Mouse (Mus musculus) left cerebral cortex, postnatal 14 days (tissue): ENCODE data around the gene Fto. TPM values are rescaled to one million over a fixed set of nuclear protein-coding genes. Genes with fewer than 3 reads are reported as not detected.

Experiments
- DNase-seq, 2 experiments: peaks; one replicate each; pipeline ENCODE4 v3.0.0; 2021 to 2022; ENCODE audit warnings: low spot score in 2 of 2, mixed read lengths in 1 of 2
- intact Hi-C: fragments of 180-260 bp; cut with DNase I; formaldehyde crosslinking; loops from one replicate; pipeline ENCODE4 v1.15.1; 2025
- total RNA-seq, 2 experiments: library from RNA; stranded (reverse); gene quantifications; 2 replicates each; pipeline ENCODE4 v1.2.3; 2021

Fto gene
- total RNA-seq, 2 experiments from 2014 or later: 120 to 123 TPM

GRCm38 (mm10) chr8:91482511-91482910, 169.2 kb downstream of the Fto start:
- no peak for DNase-seq
- intact Hi-C loops: no loop called here

- intact Hi-C loops: no loop called here
- DNase-seq: no peak
These were observed 173.1 kb downstream of the Fto start for GRCm38 (mm10) chr8:91486394-91486793.

GRCm38 (mm10) chr8:91487456-91487855, 174.1 kb downstream of the Fto start:
- intact Hi-C loops: no loop called here
- DNase-seq: no peak

DNA sequence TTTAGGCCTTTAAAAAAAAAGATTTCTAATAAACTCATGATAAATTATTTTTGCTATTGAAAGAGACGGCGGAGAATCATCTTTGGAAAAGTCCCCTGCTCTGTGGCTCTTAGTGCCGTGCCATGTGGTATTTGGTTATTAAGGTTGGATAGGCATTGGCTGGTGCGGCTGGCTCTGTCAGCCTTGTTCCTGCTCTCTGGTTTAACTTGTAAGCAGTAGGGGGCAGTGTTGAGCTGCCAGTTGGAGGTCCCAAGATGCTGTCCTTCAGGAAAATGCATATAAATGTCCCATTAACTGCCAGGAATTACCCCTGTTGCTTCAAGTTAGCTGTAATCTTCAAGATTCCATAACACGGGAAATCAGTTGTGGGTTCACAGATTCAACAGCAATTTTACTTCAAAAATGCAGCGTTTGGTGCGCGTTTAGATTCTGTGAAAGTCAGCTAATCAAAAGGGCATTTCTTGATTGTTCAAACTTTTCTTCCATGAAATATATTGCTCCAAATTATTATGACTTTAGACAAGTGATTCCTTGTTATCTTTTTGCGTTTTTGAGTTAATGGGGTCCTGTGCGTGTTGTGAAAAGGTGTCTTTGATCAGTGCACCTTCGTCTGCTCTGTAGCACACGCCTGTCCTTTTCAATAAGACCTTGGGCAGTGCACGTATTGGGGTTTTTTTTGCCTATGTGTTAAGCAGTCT, 174.9 kb downstream of the Fto start:
- peak; percentile 71 to 77 for DNase-seq
- intact Hi-C loops: no loop called here

DNA sequence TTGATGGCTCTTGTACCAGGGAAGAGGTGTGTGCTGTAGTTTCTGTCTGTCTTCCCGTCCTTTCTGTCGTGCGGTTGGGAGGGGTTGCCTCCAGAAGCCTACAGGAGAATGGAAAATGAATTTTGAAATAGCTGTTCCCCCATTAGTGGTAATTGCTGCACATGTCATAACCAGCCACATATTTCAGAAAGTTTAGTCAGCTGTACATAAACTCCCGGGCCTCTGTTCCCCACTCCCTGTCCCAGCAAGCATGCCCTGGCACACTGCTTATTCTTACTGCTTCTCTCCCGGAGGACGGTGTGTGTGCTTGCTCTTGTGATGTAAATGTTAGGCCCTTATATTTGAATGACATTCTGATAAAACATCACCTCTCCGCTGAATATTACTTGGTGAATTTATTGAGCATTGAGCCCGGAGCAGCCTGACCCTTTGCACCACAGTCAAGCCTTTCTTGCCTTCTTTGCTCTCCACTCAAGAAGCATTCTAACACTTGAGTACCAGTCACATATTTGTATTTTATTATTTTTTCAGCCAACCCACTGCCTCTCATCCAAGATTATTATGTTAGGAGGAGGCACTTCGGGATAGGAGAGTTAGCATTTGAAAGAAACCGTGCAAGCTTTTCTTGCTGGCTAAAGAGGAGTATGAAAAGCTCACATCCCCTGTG, 175.6 kb downstream of the Fto start:
- intact Hi-C loops: no loop called here
- no peak for DNase-seq

DNA sequence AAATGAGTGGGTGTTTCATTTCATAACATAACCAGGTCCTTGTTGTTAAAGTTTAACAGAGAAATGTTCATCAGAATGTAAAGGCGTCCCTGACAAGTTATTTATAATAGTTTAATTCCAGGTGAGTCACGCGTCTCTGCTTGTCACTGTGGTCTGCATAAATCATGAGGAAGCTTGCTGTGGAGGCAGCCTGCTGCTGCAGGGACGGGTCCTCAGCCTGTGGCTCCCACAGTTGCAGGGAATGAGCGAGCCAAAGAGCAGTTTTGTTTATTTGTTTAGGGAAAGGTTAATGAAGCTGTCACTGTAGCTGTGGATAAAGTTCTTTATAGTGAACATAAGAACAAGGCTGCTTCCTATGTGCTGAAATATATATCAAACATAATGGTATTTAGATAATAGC, 176.7 kb downstream of the Fto start:
- DNase-seq: no peak

DNA sequence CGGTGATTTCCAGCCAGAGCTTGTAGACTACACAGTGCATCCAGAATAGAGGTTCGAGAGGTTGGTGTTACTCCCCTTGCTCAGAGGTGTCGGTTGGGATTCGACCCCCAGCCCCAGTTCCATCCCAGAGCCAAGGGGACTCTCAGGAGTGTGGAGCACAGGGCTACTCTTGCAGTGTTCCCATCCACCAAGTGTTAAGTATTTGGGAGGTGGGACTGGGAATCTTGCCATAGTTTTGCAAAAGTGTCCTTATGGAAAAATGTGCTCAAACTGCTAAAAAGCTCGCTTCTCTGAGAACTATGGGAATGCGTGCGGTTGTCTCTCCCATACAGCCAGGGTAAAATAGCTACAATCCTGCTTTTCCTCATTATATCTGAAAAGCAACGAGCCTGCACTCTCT, 180.0 kb downstream of the Fto start:
- intact Hi-C loops: no loop called here
- no peak for DNase-seq

More for the DNA sequence above, 176.7 kb downstream of the Fto start:
- intact Hi-C loops: no loop called here

DNA sequence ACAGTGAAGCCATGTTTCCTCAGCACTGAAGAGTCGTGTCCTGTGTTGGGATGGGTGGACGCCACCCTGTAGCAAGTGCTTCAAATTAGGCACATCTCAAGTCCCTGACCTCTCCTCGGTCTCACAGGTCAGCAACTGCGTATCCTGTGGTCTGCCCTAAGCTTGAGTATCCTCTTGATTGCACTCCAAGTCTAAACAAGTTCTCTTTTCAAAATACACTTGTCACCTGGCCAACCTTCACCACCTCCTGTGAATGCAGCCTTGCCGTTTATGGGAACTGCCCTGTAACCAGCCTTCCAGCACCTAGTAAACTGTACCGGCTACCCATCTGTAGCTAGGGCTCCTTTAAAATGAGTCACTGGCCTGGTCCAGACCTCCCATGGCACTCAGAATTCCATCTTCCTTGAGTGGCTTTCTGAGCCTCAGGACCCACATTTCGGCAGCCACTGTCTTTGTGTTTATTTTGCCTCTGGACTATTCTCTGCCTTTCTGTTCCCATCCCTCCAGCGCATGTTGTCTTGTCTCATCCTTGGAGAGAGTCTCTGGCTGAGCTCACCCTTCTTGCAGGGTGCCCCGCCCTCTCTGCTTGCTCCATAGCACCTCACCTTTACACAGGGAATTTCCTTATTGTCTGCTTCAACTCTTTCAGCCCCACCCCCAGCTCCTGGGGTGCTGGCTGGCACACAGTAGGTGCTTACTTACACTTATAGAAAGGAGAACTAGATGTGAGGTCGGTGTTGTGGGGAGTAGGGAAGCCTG, 181.4 kb downstream of the Fto start:
- no peak for DNase-seq
- intact Hi-C loops: no loop called here

DNA sequence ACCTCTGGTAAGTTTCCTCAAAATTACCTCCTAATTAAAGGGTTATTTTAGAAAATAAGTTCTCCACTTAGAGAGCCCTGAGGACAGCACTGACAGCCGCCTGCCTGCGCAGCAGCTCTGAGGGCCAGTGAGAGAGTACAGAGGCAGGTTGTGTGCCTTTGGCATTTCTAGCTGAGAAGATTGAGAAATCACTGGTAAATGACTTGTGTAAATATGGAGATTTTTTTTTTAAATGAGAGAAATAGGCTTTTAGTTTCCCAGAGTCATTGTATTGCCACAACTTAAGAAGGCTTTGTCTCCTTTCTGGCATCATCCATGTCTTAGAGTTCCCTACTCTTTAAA, 181.9 kb downstream of the Fto start:
- no peak for DNase-seq
- intact Hi-C loops: no loop called here

GRCm38 (mm10) chr8:91496000-91496399, 182.7 kb downstream of the Fto start:
- DNase-seq: no peak
- intact Hi-C loops: no loop called here

- no peak for DNase-seq
- intact Hi-C loops: no loop called here
These were observed 183.6 kb downstream of the Fto start for GRCm38 (mm10) chr8:91496936-91497335.

DNA sequence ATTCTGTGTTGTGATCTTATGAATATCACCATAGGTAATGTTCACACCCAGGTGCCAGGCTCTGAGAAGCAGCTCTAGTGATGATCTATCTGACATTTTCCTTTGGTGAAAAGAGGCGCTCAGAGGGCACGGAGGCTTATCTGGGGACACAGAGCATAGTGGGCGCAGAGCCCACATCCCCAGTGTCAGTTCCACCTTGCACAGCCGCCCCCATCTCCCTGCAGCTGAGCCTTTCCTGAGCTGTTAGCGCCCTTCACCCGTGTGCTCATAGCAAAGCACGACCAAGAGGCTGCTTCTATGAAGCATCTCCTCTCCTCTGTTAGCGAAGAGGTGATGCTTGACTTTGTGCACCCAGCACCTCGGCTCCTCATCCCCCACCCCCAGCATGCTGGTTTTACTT, 185.3 kb downstream of the Fto start:
- no peak for DNase-seq
- intact Hi-C loops: no loop called here

- DNase-seq: no peak
- intact Hi-C loops: no loop called here
These were observed 186.0 kb downstream of the Fto start for GRCm38 (mm10) chr8:91499303-91499702.

- no peak for DNase-seq
- intact Hi-C loops: loop anchor here (5.0 kb wide), 1 partner anchor 125 kb away; no protein-coding TSS in a partner anchor
These were observed 188.8 kb downstream of the Fto start for GRCm38 (mm10) chr8:91501960-91502600.

- intact Hi-C loops: loop anchor here (5.0 kb wide), 1 partner anchor 125 kb away; no protein-coding TSS in a partner anchor
- DNase-seq: no peak
These were observed 189.5 kb downstream of the Fto start for GRCm38 (mm10) chr8:91502791-91503190.

GRCm38 (mm10) chr8:91504360-91504759, 191.0 kb downstream of the Fto start:
- intact Hi-C loops: loop anchor here (5.0 kb wide), 1 partner anchor 127 kb away; no protein-coding TSS in a partner anchor
- DNase-seq: no peak

DNA sequence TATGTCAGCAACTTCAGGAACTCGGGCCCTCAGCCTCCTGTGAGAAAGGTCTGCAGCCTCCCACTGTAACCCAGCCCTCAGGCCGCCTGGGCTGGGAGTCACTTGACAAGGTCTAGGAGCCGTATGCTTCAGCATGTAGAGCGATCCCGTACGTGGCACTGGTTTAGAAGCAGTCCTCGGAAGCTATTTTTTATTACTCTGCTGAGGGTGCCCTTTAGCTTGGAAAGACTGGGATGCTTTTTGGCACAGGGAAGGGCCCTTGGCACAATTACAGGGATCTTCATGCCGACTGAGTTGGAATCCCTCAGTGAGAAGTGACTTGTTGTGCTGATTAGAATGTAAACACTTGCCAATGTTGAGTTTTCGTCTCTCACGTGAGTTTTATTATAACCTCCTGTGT, 191.6 kb downstream of the Fto start:
- DNase-seq: no peak
- intact Hi-C loops: loop anchor here (5.0 kb wide), 1 partner anchor 128 kb away; no protein-coding TSS in a partner anchor

- intact Hi-C loops: no loop called here
- DNase-seq: no peak
These were observed 192.2 kb downstream of the Fto start for GRCm38 (mm10) chr8:91505411-91505954.

GRCm38 (mm10) chr8:91505997-91506672, 192.8 kb downstream of the Fto start:
- intact Hi-C loops: no loop called here
- no peak for DNase-seq
